Mouse (Mus musculus): ENCODE results near the gene Slc22a16.

The Slc22a16 gene

DNA sequence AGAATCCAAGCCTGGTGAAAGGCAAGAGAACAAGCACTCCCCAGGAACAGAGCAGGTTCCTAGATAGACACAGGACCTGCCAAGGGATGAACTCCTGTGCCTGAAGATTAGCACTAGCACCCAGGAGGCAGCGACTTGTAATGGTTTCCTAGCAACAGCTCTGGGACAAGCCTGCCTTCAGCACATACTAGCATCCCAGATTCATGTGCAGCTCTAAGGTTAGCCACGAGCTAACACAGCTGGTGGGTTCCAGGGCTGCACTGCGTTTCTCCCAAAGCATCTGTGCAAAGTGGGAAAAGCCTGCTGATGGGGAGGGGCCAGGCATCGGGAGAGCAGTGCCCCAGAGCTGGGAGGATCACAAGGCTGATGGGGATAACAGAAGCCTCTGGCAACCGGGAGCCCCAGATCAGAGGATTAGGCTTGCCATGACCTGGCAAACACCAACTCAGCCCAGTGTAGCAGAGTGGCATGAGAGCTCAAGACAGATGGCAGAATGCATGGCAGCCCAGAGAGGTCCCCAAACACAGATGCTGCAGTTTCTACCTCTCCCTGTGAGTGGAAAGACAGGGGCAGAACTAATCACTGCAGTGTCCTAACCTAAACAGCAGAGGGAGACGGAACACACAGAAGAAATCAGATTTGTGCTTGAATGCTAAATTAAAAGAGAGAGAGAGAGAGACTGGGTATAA lies 34.7 kb downstream of the Slc22a16 start:
- DNase-seq (ENCODE audit: low read depth, low spot score), result no peak

DNA sequence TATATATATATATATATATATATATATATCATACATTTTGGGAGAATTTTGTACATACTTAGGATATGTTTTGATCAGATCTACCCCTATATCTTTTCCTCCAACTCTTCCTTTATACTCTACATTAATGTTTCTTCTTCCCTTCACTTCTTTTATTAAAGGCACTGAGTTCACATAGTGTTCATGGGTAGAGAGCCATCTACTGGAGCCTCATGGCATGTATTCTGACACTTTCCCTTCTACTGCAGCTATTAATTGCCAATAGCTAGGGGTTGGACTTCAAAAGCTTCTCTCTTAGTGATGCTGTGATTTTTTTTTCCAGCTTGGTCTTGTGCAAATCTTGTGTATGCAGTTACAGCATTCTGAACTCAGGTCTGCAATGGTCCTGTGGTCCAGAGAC lies 47.8 kb downstream of the Slc22a16 start:
- DNase-seq (ENCODE audit: low read depth, low spot score), result no peak

DNA sequence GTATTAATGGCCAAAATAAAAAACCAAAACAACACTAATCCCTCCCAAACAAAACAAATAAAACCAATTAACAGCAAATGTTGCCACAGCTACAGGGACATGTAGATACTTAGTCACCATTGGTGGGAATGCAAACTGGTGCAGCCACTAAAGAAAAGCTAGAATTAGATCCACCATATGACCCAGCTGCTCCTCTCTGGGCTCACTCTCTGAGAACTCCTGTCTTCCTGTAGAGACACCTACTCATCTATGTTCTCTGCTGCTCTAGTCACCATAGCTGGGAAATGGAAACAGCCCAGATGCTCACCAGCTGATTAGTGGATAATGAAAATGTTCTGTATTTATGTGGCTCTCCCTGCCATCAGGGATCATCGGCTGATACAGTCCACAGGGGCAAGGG lies 49.6 kb downstream of the Slc22a16 start:
- no peak for DNase-seq (ENCODE audit: low read depth, low spot score)

DNA sequence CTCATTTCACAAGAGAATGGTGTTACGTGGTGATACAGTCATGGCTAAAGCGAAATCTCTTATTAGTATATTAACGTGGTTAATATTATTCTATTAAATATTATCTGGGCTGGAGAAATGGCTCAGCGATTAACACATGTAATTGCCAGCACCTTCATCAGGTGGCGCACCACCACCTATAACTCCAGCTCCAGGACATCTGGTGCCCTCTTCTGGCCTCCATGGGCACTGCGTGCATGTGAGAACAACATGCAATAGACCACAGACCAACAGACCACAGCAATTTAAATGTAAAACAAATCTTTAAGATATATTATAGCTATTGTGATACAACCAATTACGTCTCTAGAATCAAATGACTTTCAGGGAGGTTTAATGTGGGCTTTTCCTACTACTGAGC lies 59.0 kb downstream of the Slc22a16 start:
- peak; percentile 76 for DNase-seq (ENCODE audit: low read depth, low spot score)

DNA sequence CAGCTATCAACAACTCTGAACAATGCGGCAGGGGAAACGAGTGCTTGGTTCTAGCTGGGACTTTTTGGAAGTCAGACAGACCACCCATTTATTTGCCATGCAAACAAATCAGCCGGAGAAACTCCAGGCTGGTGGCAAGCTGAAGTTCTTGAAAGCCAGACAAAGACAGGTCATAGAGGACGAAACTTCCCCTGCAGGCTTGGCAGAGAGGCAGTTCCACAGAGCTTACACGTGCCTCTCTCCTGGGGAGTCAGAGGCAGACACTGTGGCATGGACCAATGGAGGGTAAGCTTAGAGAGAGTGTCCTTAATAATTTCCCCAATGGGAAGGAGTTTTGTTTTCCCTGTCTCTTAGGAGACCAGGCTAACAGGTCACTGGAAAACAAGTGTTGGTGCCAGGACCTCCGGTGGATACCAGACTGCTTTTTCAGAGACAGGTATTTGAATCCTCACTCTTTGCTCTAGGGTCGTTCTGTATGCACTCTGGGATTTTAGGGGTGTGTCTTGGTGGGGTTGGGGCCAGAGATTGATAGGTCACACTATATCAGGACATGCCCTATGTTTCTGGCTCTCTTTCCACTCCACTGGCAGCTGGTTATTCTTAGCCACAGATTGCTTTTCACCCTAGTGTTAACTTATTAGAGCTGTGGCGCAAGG lies 59.6 kb downstream of the Slc22a16 start, which contains the start of gene Ddo:
Ddo (plus strand) TSS at position 356 of the 656 bp plus-strand sequence.
- no peak for DNase-seq (ENCODE audit: low read depth, low spot score)

DNA sequence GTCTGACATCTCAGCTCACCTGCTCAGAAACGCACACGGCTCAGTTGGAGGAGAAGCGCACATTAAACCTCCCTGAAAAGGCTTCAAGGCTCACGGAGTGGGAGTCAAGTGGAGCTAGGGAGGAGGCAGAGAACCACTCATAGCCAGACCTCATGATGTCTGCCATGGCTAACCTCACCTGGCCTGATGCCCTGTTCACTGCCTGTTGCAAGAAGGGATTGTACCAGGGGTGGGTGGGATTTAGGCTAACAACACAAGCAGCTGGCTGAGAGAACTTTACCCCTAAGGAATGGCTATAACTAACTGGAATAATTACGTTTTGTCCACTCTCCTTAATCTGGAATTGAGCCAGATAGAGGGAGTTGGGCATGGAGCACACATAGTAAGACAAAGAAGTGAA lies 60.3 kb downstream of the Slc22a16 start:
- DNase-seq (ENCODE audit: low read depth, low spot score), result no peak

DNA sequence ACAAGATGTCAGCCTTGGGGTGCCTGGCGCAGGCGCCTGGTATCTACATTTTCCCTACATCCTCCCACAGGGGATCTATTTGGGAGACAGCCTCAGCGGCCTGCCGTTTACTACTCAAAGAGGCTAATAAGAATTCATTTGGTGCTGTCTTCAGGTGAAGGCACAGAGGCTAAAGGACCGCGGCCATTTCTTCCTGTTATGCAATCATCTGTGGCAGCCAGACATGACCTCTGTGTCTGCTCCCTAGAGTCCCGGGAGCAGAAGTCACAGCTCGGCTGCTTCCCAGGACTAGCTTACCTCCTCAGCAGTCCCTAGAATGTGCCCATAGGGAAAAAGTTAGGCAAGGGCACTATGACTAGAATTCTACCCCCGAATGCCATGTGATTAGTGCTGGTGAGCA lies 60.8 kb downstream of the Slc22a16 start:
- no peak for DNase-seq (ENCODE audit: low read depth, low spot score)

DNA sequence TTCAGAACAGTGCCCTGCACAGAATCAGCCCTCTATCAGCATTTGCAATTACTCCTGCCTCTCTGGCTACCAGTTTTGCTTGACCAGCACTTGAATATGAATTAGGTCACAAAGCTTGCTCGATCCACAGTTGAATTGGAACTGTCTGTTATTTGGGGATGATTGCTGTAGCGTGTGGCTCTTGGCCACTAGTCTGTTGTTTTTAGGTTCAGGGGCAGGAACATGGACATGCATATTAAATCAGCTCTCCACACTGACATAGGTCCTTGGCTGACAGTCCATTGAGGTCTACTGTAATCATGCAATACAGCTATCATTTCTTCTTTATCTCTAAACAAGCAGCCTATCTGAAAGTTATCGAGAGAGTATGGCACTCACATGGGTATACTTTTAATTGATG lies 62.0 kb downstream of the Slc22a16 start:
- DNase-seq (ENCODE audit: low read depth, low spot score), result no peak

DNA sequence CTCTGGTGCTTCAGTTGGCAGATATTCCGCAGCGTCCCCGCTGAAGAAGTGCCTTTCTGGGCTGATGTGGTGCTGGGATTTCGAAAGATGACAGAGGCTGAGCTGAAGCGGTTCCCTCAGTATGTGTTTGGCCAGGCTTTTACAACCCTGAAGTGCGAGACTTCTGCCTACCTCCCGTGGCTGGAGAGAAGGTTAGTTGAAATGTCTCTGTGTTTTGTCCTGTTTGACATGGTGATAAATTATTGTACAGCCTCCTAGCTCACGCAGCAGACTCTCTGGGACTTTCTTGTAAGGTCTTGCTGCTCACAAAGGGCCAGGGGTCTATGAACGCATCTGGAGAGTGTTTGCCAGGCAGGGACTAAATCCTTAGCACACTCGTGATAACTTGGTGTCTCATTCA lies 67.2 kb downstream of the Slc22a16 start:
- no peak for DNase-seq (ENCODE audit: low read depth, low spot score)

DNA sequence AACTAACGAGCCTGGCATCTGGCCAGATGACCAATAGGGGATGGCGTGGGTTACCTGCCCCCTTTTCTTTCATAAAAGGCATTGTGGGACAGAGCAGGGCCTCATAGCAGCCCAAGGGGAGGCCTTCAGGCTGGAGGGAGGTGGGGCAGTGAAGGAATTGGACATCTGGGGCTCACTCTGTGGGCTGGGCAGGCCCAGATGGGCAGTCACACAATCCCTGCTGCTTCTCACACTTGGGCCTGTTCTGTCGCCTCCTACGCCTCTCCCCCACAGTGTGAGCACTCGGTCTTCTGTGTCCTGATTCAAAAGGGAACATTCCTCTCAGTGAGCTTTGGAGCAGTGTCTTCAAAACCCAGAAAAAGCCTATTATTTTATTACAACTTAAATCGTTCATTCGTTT lies 68.1 kb downstream of the Slc22a16 start:
- no peak for DNase-seq (ENCODE audit: low read depth, low spot score)

DNA sequence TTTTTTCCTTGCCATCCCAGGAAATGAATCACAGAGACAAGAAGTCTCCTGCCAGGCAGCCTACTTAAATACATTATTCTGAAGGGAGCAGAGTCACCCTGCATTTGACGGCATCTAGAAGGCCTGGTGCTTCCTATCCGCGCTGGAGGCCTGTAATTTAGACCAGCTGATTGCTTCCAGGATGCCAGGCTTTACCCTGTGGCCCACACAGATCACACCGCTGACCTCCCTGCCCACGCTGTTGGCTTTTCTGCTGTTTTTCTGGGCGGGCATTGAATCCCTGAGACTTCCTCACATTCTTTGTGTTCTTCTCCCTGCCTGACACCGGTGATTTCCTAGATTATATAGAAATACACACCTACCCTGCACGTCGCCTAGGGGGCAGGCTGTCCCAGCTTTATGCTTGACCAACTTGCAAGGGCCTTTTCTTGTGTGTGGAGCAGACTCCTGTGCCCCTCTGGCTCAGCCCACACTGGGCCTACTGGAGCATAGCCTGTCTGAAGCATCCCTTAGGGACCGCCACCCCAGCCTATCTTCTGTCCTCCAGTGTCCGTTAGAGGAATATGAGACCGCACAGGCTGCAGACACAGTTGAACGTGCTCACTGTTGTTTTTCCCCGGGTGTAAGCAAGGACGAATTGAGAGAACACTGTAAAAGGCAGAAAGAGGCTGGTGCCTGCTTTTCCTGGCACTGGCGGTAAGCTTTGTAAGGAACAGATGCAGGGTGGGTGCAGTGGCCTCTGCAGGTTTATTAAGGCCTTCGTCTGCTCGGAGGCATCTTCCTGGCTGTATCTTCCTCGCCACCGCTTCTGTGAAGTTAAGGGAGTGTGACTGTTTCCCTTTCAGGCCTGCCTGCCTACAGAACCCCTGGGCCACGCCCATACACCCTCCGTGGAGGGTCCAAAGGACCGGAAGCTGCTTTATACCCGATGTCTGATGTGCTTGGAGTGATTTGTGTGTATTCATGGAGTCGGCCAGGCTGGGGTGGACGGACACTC lies 69.0 kb downstream of the Slc22a16 start:
- no peak for DNase-seq (ENCODE audit: low read depth, low spot score)

DNA sequence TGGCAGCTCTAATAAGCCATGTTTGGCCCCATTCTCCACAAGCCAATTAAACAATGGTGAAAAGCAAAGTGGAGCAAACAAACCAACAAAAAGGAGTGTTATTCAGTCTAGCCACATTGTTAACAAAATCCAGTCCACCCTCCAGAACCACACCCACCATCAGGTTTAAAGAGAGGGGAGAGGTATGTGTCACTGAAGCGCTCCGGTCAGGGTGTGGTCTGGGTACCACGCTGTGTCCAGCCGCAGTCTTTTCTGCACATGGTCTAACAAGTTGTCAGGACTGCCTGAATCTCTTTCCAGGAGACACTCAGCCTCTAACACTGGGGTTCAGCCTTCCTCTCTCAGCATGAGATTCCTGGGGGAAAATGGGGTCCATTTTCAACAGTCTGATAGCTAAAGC lies 70.3 kb downstream of the Slc22a16 start:
- DNase-seq (ENCODE audit: low read depth, low spot score), result no peak

DNA sequence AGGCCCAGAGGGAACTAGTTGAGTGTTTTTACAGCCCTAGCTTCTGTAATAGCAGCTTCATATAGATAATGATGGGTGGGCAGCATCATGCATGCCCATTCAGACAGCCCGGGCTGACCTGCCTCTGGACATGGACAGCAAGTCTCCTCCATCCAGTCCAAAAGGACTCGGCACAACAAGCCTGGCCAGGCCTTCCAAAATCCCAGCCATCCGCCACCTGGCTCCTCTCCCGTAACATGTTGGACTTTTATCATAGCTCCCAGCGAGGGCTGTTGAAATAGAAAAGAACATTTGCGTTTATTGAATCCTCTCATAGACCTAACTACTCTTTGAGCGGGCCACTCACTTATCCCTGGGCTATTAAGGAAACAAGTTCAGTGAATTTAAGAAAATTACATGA lies 71.8 kb downstream of the Slc22a16 start:
- no peak for DNase-seq (ENCODE audit: low read depth, low spot score)

DNA sequence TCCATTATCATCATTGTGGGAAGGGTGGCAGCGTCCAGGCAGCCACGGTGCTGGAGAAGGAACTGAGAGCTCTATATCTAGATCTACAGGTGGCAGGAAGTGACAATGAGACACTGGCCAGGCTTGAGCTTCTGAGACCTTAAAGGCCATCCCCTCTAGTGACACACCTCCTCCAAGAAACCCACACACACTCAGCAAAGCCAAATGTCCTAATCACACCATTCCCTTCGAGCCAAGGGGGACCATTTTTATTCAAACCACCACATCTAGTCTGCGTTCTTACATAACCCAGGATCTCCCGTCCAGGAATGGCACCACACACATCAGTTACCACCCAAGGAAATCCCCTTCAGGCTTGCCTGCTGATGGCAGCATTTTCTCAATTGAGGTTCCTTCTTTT lies 73.0 kb downstream of the Slc22a16 start:
- DNase-seq (ENCODE audit: low read depth, low spot score), result peak; percentile 70

DNA sequence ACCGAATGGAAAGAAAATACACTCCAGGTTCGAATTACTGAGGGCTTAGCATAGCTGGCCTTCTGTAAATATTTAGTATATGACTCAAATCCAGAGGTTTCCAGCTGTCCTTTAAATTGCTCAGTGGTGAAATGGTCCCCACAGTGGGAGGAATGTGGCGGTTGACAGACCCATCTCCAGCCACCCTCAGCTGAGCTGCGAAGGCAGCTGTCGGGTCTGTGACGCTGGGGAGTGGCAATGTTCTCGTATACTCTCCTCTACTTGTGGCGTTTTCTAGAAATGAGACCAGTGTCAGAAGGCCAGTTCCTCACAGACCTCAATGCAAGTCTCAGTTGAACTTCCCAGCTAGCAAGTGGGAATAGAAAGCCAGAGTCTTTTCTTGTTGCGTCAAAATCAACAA lies 74.3 kb downstream of the Slc22a16 start:
- DNase-seq (ENCODE audit: low read depth, low spot score), result no peak

DNA sequence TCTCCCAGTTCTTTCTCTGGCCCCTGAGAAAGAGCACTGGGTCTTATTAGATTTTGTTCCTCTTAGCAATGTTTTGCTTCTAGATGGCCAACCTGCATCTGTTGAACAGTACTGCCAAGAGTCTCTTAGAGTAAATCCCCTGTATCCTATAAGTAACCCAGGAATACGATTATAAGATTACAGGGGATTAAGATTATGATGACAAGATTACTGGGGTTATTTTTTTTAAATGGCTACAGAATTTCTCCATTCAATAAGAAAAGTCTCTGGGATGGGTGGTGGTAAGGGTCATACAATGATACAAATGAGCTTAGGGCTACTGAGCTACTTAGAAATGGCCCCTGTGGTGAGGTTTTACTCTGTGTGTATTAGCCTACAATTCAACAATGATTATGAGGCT lies 75.2 kb downstream of the Slc22a16 start:
- DNase-seq (ENCODE audit: low read depth, low spot score), result no peak

DNA sequence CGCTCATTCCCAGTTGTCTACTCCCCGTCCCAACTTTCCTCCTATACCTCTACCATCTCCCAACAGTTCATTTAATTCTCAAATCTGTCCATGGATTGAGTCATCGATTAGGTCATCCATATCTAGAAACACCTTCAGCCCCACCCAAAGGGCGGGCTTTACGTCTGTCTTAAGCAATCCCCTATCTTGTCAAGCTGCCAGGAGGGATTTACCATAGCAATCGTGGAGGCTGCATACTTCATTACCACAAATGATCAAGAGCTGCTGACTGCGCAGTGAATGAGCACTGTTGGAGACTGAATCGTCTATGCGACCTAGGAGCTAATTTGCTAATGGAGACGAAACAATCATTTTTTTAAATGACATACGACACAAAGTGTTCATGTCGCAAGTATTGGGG lies 78.6 kb downstream of the Slc22a16 start:
- DNase-seq (ENCODE audit: low read depth, low spot score), result no peak

DNA sequence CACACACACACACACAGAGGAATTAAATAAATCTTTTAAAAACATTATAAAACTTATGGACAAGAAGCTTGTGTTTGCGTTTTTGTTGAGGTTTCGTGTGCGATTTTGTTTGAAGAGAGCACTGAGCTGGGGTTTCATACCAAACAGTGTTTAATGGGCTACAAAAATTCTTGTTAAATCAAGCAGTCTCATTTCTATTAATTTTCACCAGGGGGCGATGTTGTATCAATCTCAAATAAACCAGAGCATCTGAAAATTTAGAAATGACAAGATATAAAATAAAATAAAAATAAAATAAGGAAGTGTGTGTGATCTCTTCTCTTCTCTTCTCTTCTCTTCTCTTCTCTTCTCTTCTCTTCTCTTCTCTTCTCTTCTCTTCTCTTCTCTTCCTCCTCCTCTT lies 79.5 kb downstream of the Slc22a16 start:
- peak; percentile 42 for DNase-seq (ENCODE audit: low read depth, low spot score)

DNA sequence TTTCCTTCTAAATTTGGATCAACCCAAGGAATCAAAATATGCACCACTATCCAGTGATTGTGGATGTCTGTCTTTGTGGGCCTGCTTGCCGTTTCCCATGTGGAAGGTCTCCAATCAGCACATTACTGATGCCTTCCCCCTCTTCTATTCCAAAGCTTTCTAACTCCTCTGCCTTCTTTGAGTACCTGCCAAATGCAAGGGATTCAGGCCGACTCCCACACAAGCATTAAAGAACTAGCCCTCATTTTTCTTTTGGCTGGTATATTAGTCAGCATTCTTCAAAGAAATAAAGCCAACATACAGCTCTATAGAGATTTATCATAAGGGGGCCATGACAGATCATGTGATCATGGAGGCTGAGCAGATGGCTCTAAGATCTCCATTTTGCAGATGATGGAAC lies 81.5 kb downstream of the Slc22a16 start:
- no peak for DNase-seq (ENCODE audit: low read depth, low spot score)
